Comparison of ENCODE assay signal across 10 mouse cellular contexts in genomic region chr13:56563075-56563474, GRCm38 (mm10). TPM values are rescaled to one million over a fixed set of nuclear protein-coding genes. Genes with fewer than 3 reads are reported as not detected.
DNase-seq lines count a peak whose midpoint lies in the region; ATAC-seq and TF ChIP-seq lines count a peak whose summit lies in the region.
"Had no signal": no experiment of that assay in that cellular context is flagged by ENCODE, and none has a peak within 500 bp of the region (broad histone marks: within the 10 kb centered on the region; RNA-seq: fewer than 3 reads in every experiment).

No protein-coding gene starts in this region.

- CTCF ChIA-PET in Patski (lab: Charles Lee) = interaction anchor here (1.0 kb wide), 1 partner anchor 13 kb away, joined by 4 read pairs; no protein-coding TSS in a partner anchor

- intact Hi-C loops in left cerebral cortex, postnatal 25 days (cut with DNase I) = loop anchor here (5.0 kb wide), 1 partner anchor 79 kb away; no protein-coding TSS in a partner anchor

- no peak overlapping the region for H3K4me3 ChIP-seq in heart, postnatal 0 days (ENCODE audit: low read depth, low read length)
- H3K4me3 ChIP-seq: limb, embryonic 15.5 days had no signal

- TF ChIP-seq CTCF in Patski (IDR thresholded peaks at IDR 0.05) = peak; percentile 75
- peak; percentile 59 for TF ChIP-seq CTCF in heart, postnatal 0 days (IDR thresholded peaks at IDR 0.05; ENCODE audit: low read depth)

- H3K36me3 ChIP-seq in heart, postnatal 0 days (replicated peaks; ENCODE audit: control insufficient read depth, insufficient read depth, low read length) = no peaks in the 10 kb centered on the region
- H3K36me3 ChIP-seq: limb, embryonic 15.5 days had no signal

- in situ Hi-C loops in Patski (cut with MboI; ENCODE audit: low pct_unique_long_range_greater_than_20kb) = loop anchor here (5.0 kb wide), 2 partner anchors 79 to 189 kb away; partner anchors contain the start of gene Gm45623

- POLR2A ChIA-PET in Patski (lab: Charles Lee) = no interaction called here

- H3K4me2 ChIP-seq in heart, postnatal 0 days (ENCODE audit: low read depth, low read length) = no peak overlapping the region
- H3K4me2 ChIP-seq: limb, embryonic 15.5 days had no signal

- peak overlapping the region; percentile 13; the same call in 1 of the 2 replicates for H3K27ac ChIP-seq in heart, postnatal 0 days (ENCODE audit: low read depth)
- H3K27ac ChIP-seq: limb, embryonic 15.5 days had no signal

- no peak for TF ChIP-seq EP300 in heart, postnatal 0 days (IDR thresholded peaks at IDR 0.05; ENCODE audit: low read depth)

- H3K9me3 ChIP-seq in heart, postnatal 0 days (replicated peaks; ENCODE audit: control insufficient read depth, low read length) = no peaks in the 10 kb centered on the region
- H3K9me3 ChIP-seq: limb, embryonic 15.5 days had no signal

- no peak for ATAC-seq in Patski
- no peak for ATAC-seq in heart, postnatal 0 days (ENCODE audit: insufficient read depth, low read depth)

- peak; percentile 16 for DNase-seq in cerebellum, adult 8-10 months
- DNase-seq in cerebellum, adult 9-10 months = no peak
- DNase-seq in left cerebral cortex, postnatal 25 days (ENCODE audit: low spot score in 2 of 2) = peak; percentile 28
- no peak for DNase-seq in left cerebral cortex, adult 8-10 months (ENCODE audit: low spot score in 2 of 2)
- DNase-seq in Patski (ENCODE audit: low read depth, low spot score) = no peak
- DNase-seq in heart, postnatal 0 days (ENCODE audit: low spot score) = no peak
- DNase-seq in mesoderm, embryonic 11.5 days (ENCODE audit: low read depth, low spot score) = peak; percentile 37
- no peak for DNase-seq in frontal cortex, postnatal 36 days (ENCODE audit: low spot score in 2 of 2)

- no peak overlapping the region for H3K9ac ChIP-seq in heart, postnatal 0 days (replicated peaks; ENCODE audit: low read depth, low read length)
- H3K9ac ChIP-seq: limb, embryonic 15.5 days had no signal

- 34% methylated on average over 6 of the region's 6 CpGs for WGBS in heart, postnatal 0 days

- no peaks in the 10 kb centered on the region for H3K27me3 ChIP-seq in Patski
- H3K27me3 ChIP-seq in heart, postnatal 0 days (ENCODE audit: control insufficient read depth, insufficient read depth, low read length) = peaks cover 7% of the 10 kb centered on the region; the same call in 1 of the 2 replicates
- H3K27me3 ChIP-seq: limb, embryonic 15.5 days had no signal

- H3K4me1 ChIP-seq in heart, postnatal 0 days (ENCODE audit: control insufficient read depth, insufficient read depth) = peaks cover 9% of the 10 kb centered on the region; the same call in 1 of the 2 replicates

RNA-seq across cellular contexts. Expression of gene Lect2, which starts 14.8 kb away (rescaled TPM):
- not detected for total RNA-seq in left cerebral cortex, postnatal 25 days (2021)
- not detected for total RNA-seq in left cerebral cortex, adult 8-10 months (2022)
- not detected for polyA plus RNA-seq in Patski (2021)
- total RNA-seq in heart, postnatal 0 days (2014; rRNA removed; ENCODE audit: low replicate concordance) = not detected in 2 replicates
- polyA plus RNA-seq in heart, postnatal 0 days (2015; fragmentation: Nextera tagmentation; extraction: Ambion mirVana) = not detected in 2 replicates
- total RNA-seq: MEL had no signal
- polyA plus RNA-seq: limb, embryonic 15.5 days had no signal

RNA-seq across cellular contexts. Expression of gene Fbxl21, which starts 40.8 kb away (rescaled TPM):
- total RNA-seq in left cerebral cortex, postnatal 25 days (2021) = 1 to 10 TPM; 4.0 to 7.3 TPM
- 10 to 100 TPM; 11.7 to 14.0 (median 11.9) TPM for total RNA-seq in left cerebral cortex, adult 8-10 months (2022)
- polyA plus RNA-seq in Patski (2021) = 3.8 TPM
- 0.08 and 1.1 TPM in 2 replicates for total RNA-seq in heart, postnatal 0 days (2014; rRNA removed; ENCODE audit: low replicate concordance)
- 0.70 and 0.92 TPM in 2 replicates for polyA plus RNA-seq in heart, postnatal 0 days (2015; fragmentation: Nextera tagmentation; extraction: Ambion mirVana)
- total RNA-seq: MEL had no signal

RNA-seq across cellular contexts. Expression of gene Tgfbi, which starts 46.2 kb away (rescaled TPM):
- total RNA-seq in left cerebral cortex, postnatal 25 days (2021) = 1 to 10 TPM; 3.8 to 4.1 TPM
- 1 to 10 TPM; 4.5 to 5.1 (median 4.9) TPM for total RNA-seq in left cerebral cortex, adult 8-10 months (2022)
- 0.04 TPM for polyA plus RNA-seq in Patski (2021)
- total RNA-seq in heart, postnatal 0 days (2014; rRNA removed; ENCODE audit: low replicate concordance) = 31.3 and 43.1 TPM in 2 replicates
- polyA plus RNA-seq in heart, postnatal 0 days (2015; fragmentation: Nextera tagmentation; extraction: Ambion mirVana) = 23.1 and 24.3 TPM in 2 replicates
- total RNA-seq: MEL had no signal

Comparison
In these comparisons a context has a peak if more than half of its experiments do, and no peak if none do; other contexts are left out.
1. DNase-seq: peak in cerebellum, adult 8-10 months (single experiment), left cerebral cortex, postnatal 25 days (2 of 2) and mesoderm, embryonic 11.5 days (single experiment); none in cerebellum, adult 9-10 months (single experiment), left cerebral cortex, adult 8-10 months (0 of 2), Patski (single experiment), heart, postnatal 0 days (single experiment) and frontal cortex, postnatal 36 days (0 of 2).